Mouse (Mus musculus) left cerebral cortex, adult 6 months (tissue): Measurements from ENCODE around the gene Slc39a9. TPM values are rescaled to one million over a fixed set of nuclear protein-coding genes. Genes with fewer than 3 reads are reported as not detected.

Experiments
- long read RNA-seq, 2 experiments: library from polyadenylated mRNA; unstranded; transcript quantifications; one replicate each; pipeline ENCODE4 v2.0.0; 2019 to 2020
- polyA plus RNA-seq: library from polyadenylated mRNA; unstranded; fragments of <200 nt; fragmentation: Nextera tagmentation; gene quantifications from 2 replicates; pipeline ENCODE4 v1.2.3, GENCODE M21; 2021

Gene Slc39a9
- polyA plus RNA-seq, result 19.7 and 24.0 TPM in 2 replicates
- long read RNA-seq, experiment 1, full-length matches to known transcripts, result 30 of 59 reads
- long read RNA-seq, experiment 1, partial matches to known transcripts, result 22 of 59 reads
- long read RNA-seq, experiment 1, other reads (novel, unspliced or antisense), result 7 of 59 reads
- long read RNA-seq, experiment 2, full-length matches to known transcripts, result 1 of 19 reads
- long read RNA-seq, experiment 2, partial matches to known transcripts, result 18 of 19 reads
- long read RNA-seq, experiment 2, other reads (novel, unspliced or antisense), result 0 of 19 reads

GRCm38 (mm10) chr12:80643693-80644505, at the start of gene Slc39a9, which contains the start of gene Erh:
TSS of gene Slc39a9 (plus strand) at chr12:80643883.
TSS of gene Erh (minus strand) at chr12:80644341.

GRCm38 (mm10) chr12:80692269-80692972, 48.7 kb downstream of the Slc39a9 start, which contains the start of gene Plekhd1:
TSS of gene Plekhd1 (plus strand) at chr12:80692591.

Other genes starting within 250 kb of the Slc39a9 start
- 12.9 and 15.9 TPM in 2 replicates for gene Dcaf5, start 207.3 kb upstream of the Slc39a9 start, polyA plus RNA-seq
- 45.3 and 48.4 TPM in 2 replicates for gene Exd2, start 180.8 kb upstream of the Slc39a9 start, polyA plus RNA-seq
- 22.0 and 22.1 TPM in 2 replicates for gene Galnt16, start 125.6 kb upstream of the Slc39a9 start, polyA plus RNA-seq
- 160 and 244 TPM in 2 replicates for gene Erh, start 458 bp downstream of the Slc39a9 start, polyA plus RNA-seq
- gene Plekhd1, start 48.7 kb downstream of the Slc39a9 start, polyA plus RNA-seq, result 0.77 and 1.6 TPM in 2 replicates
- 1.1 and 1.5 TPM in 2 replicates for gene Ccdc177, start 116.8 kb downstream of the Slc39a9 start, polyA plus RNA-seq
- 12.3 and 12.8 TPM in 2 replicates for gene Susd6, start 146.6 kb downstream of the Slc39a9 start, polyA plus RNA-seq